Mouse (Mus musculus) midbrain, embryonic 11.5 days (tissue): ENCODE results near the gene Tedc2. TPM values are rescaled to one million over a fixed set of nuclear protein-coding genes. Genes with fewer than 3 reads are reported as not detected.
A peak's percentile ranks its signal among the peaks of the same experiment; 100 is the strongest.

ENCODE experiments used
- ATAC-seq: fragments of 200-750 bp; cut with Nextera tagmentation; 2 replicates; pipeline ENCODE4 v1.8.0; 2017; ENCODE audit warnings: moderate TSS enrichment, moderate library complexity; ENCODE audit not compliant: low FRiP score
- DNase-seq: peaks from one replicate; pipeline ENCODE4 v3.0.0; 2015; ENCODE audit warnings: low spot score; ENCODE audit errors: missing footprints
- H3K27ac ChIP-seq: fragments of 300-500 bp; sonication (generic); 2 replicates; pipeline ENCODE4 v1.5.1; 2014; ENCODE audit warnings: low read depth, low read length
- H3K27me3 ChIP-seq: fragments of 300-500 bp; sonication (generic); 2 replicates; pipeline ENCODE4 v1.6.1; 2014; ENCODE audit warnings: mild to moderate bottlenecking, low read length, moderate library complexity, mixed read lengths; ENCODE audit not compliant: control insufficient read depth, insufficient read depth
- H3K36me3 ChIP-seq: fragments of 300-500 bp; sonication (generic); 2 replicates; pipeline ENCODE4 v1.6.1; 2014; ENCODE audit warnings: mild to moderate bottlenecking, low read length, moderate library complexity, mixed read lengths; ENCODE audit not compliant: control insufficient read depth, insufficient read depth
- H3K4me1 ChIP-seq: fragments of 300-500 bp; sonication (generic); 2 replicates; pipeline ENCODE4 v1.6.1; 2014; ENCODE audit warnings: low read length; ENCODE audit not compliant: control insufficient read depth, insufficient read depth
- H3K4me2 ChIP-seq: fragments of 300-500 bp; sonication (generic); 2 replicates; pipeline ENCODE4 v1.6.1; 2014; ENCODE audit warnings: mild to moderate bottlenecking, moderate library complexity
- H3K4me3 ChIP-seq: fragments of 300-500 bp; sonication (generic); 2 replicates; pipeline ENCODE4 v1.5.1; 2014; ENCODE audit warnings: low read depth, low read length
- H3K9ac ChIP-seq: fragments of 300-500 bp; sonication (generic); 2 replicates; pipeline ENCODE4 v1.6.1; 2014; ENCODE audit warnings: low read length
- H3K9me3 ChIP-seq: fragments of 300-500 bp; sonication (generic); 2 replicates; pipeline ENCODE4 v1.6.1; 2016; ENCODE audit warnings: low read length; ENCODE audit not compliant: control insufficient read depth
- WGBS: fragments of 180-500 bp; shearing (Covaris S2); extraction: QIAGEN DNeasy Blood & Tissue Kit; methylation state at CpG from one replicate; pipeline ENCODE4 v1.1.7; 2014; 5-methylcytosine and 5-hydroxymethylcytosine counted together
- polyA plus RNA-seq: library from polyadenylated mRNA; unstranded; fragments of >200 nt; fragmentation: Nextera tagmentation; extraction: Ambion mirVana; gene quantifications from 2 replicates; pipeline ENCODE4 v1.2.1, GENCODE M21; 2014

The Tedc2 gene
- polyA plus RNA-seq, 1 experiment from 2014 or later: 15.1 TPM

DNA sequence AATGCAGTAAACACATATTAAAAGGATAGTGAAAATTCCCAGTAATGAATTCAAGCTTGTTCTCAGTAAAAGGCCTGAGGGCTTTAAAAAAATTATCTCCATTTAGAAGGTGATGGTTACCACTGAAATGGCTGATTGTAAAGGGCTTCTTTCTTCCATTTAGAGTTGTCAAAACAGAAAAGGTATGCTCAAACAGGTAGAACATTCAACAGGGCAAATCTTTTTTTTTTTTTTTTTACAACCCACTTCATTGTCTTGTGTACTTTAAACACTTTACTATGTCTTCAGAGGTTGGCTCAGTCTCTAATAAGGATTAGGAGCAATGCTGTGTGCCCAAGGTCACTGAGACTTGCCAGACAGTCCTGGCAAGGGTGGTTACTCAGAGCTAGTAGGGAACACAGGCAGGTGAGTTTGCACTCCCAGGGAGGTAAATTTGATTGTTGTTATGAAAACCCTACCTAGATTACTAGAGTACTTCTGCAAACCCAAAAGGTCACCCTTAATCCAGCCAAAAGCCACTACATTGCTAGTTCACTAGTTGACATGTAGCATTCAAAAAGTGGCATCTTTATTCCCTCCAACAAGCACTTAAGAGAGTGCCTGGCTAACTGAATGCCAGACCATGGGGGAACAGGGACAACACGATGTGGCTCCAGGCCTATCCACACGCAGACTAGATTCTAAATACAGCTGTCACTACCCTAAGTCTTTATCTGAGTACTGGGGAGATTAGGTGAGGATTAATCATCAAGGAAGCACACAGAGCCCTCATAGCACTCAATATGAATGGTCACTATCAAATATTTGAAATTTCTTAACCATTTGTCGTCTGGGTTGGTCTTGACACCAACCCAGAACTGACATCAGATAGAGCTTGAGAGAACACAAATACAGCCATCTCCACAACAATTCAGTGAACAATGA lies 16.8 kb downstream of the Tedc2 start:
- ATAC-seq: no peak
- Histone ChIP-seq H3K27ac (no peak overlapping the region), H3K27me3 (peaks cover 23% of the 10 kb centered on the region), H3K9ac (no peak overlapping the region), H3K4me3 (no peak overlapping the region), H3K4me1 (peaks cover 46% of the 10 kb centered on the region), H3K36me3 (no peaks in the 10 kb centered on the region), H3K9me3 (no peaks in the 10 kb centered on the region), H3K4me2 (peak overlapping the region; percentile 94)
- DNase-seq: no peak
- WGBS: 72% methylated on average over 3 of the region's 3 CpGs

DNA sequence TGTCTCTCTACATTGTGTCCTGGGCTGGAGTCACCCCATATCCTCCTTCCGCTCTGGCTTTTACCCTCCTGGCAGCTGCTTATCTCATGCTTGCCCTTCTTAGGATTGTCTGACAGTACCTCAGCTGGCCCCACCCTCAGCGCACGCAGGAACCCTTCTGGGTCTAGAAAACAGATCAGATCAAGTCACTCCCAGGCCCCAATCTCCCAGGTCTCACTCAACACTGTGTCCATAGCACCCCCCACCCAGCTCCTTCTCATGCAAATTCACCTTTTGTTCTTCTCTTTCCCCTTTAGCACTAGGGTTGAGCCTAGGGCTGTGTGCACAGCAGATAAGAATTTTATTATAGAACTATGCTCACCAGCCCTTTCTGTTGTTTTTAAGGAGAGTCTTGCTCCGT lies 17.6 kb downstream of the Tedc2 start:
- H3K4me2 ChIP-seq: no peak overlapping the region

DNA sequence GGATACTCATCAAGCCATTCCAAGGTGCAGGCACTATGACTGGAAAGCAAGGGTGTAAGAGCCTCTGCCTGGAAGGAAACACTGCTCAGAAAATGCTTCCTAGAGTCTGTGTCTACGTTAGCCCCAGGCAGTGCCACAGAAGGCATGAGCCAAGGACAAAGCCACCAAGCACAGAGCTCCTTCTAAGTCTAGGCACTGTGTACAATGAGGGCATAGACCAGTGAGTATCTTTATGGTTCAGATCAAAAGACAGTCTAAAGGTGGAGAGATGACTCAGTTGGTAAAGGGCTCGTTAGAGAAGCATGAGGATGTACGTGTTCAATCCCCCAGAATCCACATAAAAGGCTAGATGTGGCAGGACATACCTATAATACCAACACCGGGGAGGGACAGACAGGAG lies 19.6 kb downstream of the Tedc2 start:
- Histone ChIP-seq H3K9ac (no peak overlapping the region), H3K4me1 (peaks cover 21% of the 10 kb centered on the region), H3K4me3 (no peak overlapping the region), H3K9me3 (no peaks in the 10 kb centered on the region), H3K4me2 (no peak overlapping the region), H3K27me3 (peaks cover 3% of the 10 kb centered on the region), H3K27ac (no peak overlapping the region), H3K36me3 (no peaks in the 10 kb centered on the region)
- DNase-seq (no peak), ATAC-seq (no peak)
- WGBS: 83% methylated on average over 4 of the region's 4 CpGs

More for the DNA sequence above, 17.6 kb downstream of the Tedc2 start:
- H3K27me3 ChIP-seq: peaks cover 19% of the 10 kb centered on the region
- H3K4me1 ChIP-seq: peaks cover 38% of the 10 kb centered on the region
- WGBS: 36% methylated on average over 4 of the region's 4 CpGs
- H3K4me3 ChIP-seq: no peak overlapping the region
- no peaks in the 10 kb centered on the region for H3K36me3 ChIP-seq
- DNase-seq (no peak), ATAC-seq (no peak)
- no peak overlapping the region for H3K9ac ChIP-seq
- peak overlapping the region; percentile 2 for H3K27ac ChIP-seq
- no peaks in the 10 kb centered on the region for H3K9me3 ChIP-seq

DNA sequence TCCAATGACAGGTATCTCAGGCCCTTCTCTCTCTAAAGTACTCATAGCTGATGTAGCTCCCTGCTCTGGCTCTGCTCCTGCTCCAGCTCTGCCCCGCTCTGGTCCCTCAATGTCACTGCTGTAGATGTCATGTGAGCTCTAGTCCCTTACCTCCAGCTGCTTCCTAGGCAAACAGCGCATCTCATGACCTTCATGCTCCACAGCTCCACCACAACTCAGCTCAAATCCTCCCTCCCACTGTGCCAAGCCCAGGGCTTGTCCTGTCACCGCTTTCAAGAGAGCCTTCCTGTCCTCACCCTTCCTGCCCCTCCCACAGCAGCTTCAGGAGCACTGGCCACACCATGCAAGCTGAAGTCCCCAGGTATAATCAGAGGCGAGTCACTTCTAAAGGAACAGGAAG lies 20.9 kb downstream of the Tedc2 start:
- Histone ChIP-seq H3K9ac (no peak overlapping the region), H3K4me2 (no peak overlapping the region), H3K27me3 (no peaks in the 10 kb centered on the region), H3K9me3 (no peaks in the 10 kb centered on the region), H3K4me3 (no peak overlapping the region), H3K27ac (no peak overlapping the region), H3K36me3 (no peaks in the 10 kb centered on the region), H3K4me1 (peaks cover 13% of the 10 kb centered on the region)
- WGBS: 68% methylated on average over 4 of the region's 4 CpGs
- DNase-seq (no peak), ATAC-seq (no peak)

DNA sequence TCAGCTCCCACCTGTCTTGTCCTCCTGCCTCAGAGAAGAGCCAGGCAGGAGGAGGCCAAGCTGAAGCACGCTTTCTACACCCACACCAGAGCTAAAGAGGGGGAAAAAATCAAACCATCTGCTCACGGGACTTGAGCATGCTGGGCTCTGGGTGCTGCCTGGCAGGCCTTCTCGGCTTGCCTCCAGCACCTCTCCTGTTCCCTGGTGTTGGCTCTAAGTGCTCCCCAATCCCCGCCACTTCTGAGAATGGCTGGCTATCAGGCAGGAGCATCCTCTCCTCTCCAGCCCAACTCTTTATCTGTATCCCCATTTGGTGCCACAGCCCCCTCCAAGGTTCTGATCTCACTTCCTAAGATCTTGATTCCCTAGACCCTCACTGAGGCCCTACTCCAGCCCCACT lies 21.4 kb downstream of the Tedc2 start:
- Histone ChIP-seq H3K9ac (no peak overlapping the region), H3K27ac (no peak overlapping the region), H3K4me1 (peaks cover 8% of the 10 kb centered on the region; the same call in 1 of the 2 replicates), H3K9me3 (no peaks in the 10 kb centered on the region), H3K27me3 (no peaks in the 10 kb centered on the region), H3K4me2 (no peak overlapping the region), H3K4me3 (no peak overlapping the region), H3K36me3 (no peaks in the 10 kb centered on the region)
- no peak for DNase-seq
- WGBS: 90% methylated on average over 4 of the region's 4 CpGs
- no peak for ATAC-seq

DNA sequence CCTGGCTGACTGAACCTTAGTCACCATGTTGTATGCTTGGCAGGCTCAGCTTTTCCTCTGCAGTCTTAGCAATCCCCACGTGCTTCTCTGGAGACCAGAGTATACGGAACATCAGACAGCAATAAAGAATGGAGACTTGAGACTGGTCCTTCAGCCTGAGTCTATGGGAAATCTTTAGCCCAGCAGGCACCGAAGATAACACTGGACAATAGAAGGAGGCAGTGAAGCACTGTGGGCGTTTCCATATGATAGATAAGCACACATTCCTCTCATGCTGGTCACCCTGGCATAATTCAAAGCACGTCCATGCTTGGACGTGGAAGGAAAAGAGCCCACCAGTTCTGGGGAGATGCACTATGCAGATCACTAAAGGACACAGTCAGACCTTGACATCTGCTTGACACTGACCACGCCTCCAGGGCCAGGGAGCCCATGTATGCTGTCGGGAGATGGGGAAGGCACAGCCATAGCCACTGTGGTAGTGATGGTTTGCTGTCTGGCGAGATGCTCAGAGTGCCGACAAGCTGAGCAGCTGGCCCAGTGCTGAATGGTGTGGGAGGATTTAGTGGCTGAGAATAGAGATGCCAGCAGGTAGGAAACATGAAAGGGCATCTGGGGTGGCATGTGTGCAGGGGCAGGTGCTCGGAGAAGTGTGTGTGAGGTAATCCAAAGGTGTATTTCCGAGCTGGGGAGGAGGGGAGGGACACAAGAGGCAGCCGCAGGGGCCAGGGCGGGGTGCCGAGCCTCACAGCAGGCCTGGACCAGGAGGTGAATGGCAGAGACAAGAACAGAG lies 23.4 kb downstream of the Tedc2 start:
- Histone ChIP-seq H3K9me3 (no peaks in the 10 kb centered on the region), H3K4me2 (no peak overlapping the region), H3K36me3 (no peaks in the 10 kb centered on the region), H3K27ac (no peak overlapping the region), H3K4me3 (no peak overlapping the region), H3K9ac (no peak overlapping the region), H3K27me3 (no peaks in the 10 kb centered on the region), H3K4me1 (no peaks in the 10 kb centered on the region)
- DNase-seq: no peak
- no peak for ATAC-seq
- WGBS: 63% methylated on average over 15 of the region's 15 CpGs

DNA sequence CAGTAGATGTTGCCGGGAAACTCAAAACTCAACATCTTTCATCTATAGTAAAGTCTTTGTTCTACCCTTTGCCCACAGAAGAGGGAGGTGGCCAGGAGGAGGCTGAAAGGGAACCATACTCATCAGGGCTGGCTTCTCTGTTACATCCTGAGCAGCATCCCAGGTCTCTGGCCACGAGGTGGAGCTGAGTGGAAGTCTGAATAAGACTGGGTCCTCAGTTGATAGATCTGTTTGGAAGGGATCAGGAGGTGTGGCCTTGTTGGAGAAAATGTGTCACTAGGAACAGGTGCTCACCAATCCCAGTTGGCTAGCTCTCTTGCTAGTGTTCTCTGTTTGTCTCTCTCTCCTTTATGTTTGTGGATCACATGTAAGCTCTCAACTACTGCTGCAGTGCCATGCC lies 25.3 kb downstream of the Tedc2 start:
- Histone ChIP-seq H3K36me3 (no peaks in the 10 kb centered on the region), H3K4me3 (no peak overlapping the region), H3K9me3 (no peaks in the 10 kb centered on the region), H3K27ac (no peak overlapping the region), H3K4me2 (no peak overlapping the region), H3K27me3 (no peaks in the 10 kb centered on the region), H3K9ac (no peak overlapping the region), H3K4me1 (no peaks in the 10 kb centered on the region)
- 66% methylated on average over 2 of the region's 2 CpGs for WGBS
- ATAC-seq: no peak
- DNase-seq: no peak

DNA sequence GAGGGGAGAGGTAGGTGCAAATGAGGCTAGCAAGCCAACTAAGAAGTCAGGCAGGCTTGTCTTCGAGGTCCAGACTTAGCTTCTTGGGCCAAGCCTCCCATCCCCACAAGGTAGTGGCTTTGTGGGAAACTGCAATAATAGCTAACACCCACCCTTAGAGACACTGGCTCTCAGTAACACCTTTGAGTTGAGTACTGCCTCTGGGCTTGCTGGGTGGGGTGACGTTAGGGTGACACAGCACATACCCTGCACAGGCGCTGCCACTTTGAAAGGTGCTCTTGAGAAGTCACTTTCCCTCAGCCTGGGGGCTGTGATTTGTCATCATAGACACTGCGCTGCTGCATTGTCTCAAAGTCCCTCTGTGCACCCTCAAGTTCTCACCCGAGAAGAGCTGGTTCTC lies 26.9 kb downstream of the Tedc2 start:
- H3K4me3 ChIP-seq: no peak overlapping the region
- H3K9me3 ChIP-seq: no peaks in the 10 kb centered on the region
- H3K9ac ChIP-seq: no peak overlapping the region
- H3K27ac ChIP-seq: no peak overlapping the region
- ATAC-seq: no peak
- no peaks in the 10 kb centered on the region for H3K36me3 ChIP-seq
- no peaks in the 10 kb centered on the region for H3K4me1 ChIP-seq
- DNase-seq: no peak
- no peak overlapping the region for H3K4me2 ChIP-seq
- H3K27me3 ChIP-seq: no peaks in the 10 kb centered on the region
- WGBS: 88% methylated on average over 5 of the region's 5 CpGs

DNA sequence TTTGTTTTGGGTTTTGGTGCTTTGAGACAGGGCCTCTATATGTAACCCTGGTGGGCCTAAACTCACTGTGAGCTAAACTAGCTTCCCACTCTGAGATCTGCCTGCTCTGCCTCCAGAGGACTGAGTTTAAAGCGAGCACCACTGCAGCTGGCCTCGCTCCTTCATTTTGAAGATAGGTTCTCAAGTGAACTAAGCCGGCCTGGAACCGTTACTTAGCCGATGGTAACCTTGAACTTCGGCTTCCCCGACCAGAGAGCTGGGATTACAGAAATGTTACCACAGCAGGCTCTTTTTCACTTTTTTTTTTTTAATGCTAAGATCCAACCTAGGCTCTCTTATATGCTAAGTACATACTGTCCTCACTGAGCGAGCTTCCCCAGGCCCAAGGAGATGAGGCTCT lies 27.4 kb downstream of the Tedc2 start:
- DNase-seq (no peak), ATAC-seq (no peak)
- Histone ChIP-seq H3K27me3 (no peaks in the 10 kb centered on the region), H3K9me3 (no peaks in the 10 kb centered on the region), H3K36me3 (no peaks in the 10 kb centered on the region), H3K4me3 (no peak overlapping the region), H3K4me1 (no peaks in the 10 kb centered on the region), H3K4me2 (no peak overlapping the region), H3K27ac (no peak overlapping the region), H3K9ac (no peak overlapping the region)
- WGBS: 88% methylated on average over 8 of the region's 8 CpGs
